Mouse (Mus musculus) gastrocnemius, postnatal 10 days (tissue): ENCODE measurements around the gene Naa11. TPM values are rescaled to one million over a fixed set of nuclear protein-coding genes. Genes with fewer than 3 reads are reported as not detected.

Experiments
- DNase-seq: peaks from one replicate; pipeline ENCODE4 v3.0.0; 2021; ENCODE audit warnings: mixed read lengths
- long read RNA-seq, 2 experiments: library from polyadenylated mRNA; stranded (forward); transcript quantifications; one replicate each; pipeline ENCODE4 v2.0.0; 2021
- total RNA-seq, 2 experiments: library from RNA; stranded (reverse); gene quantifications; 2 replicates each; pipeline ENCODE4 v1.2.3; 2021

Naa11 gene
- total RNA-seq: not detected
- long read RNA-seq, experiment 1: 0 reads
- long read RNA-seq, experiment 2: 0 reads

DNA sequence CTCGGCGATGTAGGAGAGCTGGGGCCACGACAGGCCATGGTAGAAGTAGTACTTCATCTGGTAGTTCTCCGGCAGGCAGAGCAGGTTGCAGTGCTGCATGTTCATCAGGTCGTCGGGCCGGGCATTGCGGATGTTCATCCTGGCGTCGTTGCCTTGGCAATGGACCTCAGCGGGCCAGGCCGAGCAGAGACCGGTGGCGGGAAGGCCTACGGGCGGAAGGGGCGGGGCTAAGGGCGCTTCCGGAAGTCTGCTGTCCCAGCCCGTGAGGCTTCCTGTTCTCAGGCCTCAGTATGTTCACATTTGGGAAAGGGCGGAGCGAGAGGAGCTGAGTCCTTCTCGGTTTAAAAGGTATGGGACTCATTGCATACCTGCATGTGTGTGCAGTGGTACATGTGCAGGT, at the start of gene Naa11:
Gene Naa11, minus strand, starts transcription at position 220 of the 400 bp plus-strand sequence.
- DNase-seq: no peak

DNA sequence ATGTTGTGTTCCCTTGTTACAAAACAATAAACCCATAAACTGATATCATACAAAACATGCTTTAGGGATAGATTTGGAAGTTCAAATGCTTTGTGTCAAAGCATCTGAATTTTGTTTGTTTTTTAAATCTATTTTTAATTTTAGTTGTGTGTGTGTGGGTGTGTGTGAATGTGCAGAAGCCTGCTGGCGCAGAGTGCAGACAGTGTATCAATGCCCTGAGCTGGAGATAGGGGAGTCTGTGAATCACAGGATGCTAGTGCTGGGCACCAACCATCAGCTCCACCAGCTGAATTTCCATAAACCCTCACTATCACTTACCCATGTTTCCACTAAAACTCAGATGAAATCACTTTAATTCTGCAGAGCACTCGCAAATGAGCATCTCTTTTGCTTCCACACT, 40.3 kb upstream of the Naa11 start:
- no peak for DNase-seq

DNA sequence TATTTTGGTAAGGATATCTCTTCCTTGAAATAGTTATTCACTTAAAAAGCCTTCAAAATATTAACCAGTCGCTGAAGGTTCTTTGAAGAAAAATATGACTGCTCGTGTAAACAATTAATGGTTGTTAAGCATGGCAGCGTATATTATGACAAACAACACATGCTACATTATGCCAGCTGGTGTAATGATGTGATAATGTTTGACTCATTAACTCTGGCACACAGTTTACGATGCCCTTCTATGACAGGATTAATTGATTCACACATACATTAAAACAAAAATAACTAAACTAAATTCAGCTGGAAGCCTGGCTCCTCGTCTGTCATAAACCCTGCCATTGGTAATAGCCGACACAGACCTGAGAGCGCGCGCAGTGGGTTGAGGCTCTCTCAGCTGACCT, 37.8 kb upstream of the Naa11 start:
- no peak for DNase-seq

DNA sequence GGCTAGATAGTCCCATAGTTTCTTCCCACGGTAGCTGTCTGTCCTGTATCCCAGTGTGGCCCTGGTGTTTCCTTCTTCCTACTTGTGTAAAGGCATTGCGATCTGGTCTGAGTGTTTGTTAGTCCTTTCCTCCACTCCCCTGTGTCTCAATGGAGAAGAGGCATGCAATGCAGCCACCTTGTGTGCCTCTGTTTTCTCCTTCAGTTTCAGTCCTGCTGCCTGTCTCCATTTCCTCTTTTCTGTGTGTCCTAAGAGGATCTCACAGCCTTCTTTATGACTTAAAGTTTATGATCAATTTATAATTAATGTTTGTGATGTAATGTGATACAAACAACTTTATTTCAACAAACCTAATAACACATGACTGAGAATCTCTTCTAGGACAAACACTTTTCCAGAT, 29.5 kb upstream of the Naa11 start:
- no peak for DNase-seq

DNA sequence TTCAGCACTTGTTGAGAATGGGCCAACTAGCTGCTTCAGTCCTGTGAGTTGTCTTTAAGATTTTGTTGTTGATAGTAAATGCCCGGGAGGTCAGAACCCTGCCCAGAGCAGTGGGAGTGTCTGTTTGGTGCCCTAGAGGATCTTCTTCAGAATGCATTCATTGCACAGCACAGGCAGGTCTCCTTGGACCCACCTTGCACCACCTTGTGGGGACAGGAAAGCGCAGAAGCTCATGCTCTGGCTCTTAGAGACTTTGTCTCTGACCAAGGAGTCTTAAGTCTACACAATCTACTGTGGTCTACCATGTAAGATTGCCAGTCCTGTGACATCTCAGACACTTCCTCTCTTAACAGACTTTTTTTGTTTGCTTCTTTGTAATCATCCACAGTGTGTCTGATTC, 25.0 kb upstream of the Naa11 start:
- DNase-seq: no peak

DNA sequence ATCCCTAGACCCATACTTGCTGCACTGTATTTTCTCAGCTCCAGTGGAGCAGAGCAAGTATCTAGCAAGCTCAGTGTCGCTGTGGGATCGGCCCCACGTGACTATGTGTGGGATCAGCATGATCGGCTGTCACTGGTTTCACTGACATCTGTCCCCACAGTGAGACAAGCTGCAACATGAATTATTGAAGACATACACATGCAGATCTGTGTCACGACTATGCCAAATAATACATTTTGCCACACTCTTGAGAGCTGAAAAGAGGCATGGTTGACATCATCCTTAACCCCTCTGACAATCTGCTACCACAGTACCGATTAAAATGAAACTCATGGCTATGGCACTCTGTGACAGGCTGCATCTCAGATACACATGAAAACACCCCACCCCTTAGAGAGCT, 23.7 kb upstream of the Naa11 start:
- no peak for DNase-seq

DNA sequence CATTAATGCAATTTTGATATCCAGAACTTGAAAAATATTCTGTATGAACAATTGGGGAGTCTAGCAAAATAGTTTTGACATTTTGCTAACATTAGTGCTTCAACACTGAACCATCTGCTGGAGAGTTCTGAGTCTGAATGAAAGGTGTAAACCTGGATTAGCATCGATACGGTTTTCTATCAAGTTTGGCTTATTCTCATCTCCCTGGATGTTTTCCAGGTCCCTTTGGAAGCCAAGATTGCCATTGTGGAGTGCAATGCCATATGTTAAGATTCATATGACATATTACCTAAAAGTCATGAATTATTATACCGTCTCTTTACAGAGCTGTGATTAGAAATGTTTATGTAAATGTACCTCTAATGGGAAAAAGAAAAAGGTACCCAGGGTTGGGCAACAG, 21.5 kb upstream of the Naa11 start:
- DNase-seq: no peak

DNA sequence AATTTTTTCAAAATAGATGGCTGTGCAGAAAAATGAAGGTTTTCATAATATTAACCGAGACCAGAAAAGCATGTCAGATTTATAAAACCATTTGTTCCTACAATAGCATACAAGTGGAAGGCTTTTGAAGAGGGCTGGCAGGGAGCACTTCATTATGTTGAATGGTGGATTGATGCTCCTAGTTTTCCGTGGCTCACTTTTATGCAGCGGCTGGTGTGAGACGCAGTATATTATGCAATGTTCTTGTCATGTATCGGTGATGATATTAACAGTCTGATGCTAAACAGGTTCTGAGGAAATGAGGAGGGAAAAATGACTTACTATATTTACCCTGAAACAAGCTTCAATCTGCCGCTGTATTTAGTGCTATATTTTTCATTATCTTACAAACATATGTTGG, 18.0 kb upstream of the Naa11 start:
- DNase-seq: no peak

DNA sequence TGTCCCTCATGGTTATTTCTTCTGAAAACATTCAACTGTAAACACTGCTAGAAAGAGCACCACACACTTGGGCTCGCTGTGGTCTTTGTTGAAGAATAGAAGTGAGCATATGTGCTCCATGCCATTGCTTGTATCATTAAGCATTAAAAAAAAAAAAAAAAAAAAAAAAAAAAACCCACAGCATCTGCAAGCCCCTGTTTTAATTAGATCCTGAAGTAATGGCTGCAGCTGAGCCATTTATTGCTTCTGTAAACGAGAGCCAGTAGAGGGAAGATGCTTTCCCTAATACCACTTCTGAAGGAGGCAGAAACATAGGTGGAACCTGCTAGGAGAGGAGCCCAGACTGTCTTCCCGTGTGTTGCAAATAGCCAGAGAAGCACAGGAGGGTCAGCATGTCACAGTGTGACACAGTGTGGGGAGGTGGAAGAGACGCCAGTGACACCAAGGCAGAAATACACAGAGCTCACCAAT, 17.1 kb upstream of the Naa11 start:
- DNase-seq: no peak

DNA sequence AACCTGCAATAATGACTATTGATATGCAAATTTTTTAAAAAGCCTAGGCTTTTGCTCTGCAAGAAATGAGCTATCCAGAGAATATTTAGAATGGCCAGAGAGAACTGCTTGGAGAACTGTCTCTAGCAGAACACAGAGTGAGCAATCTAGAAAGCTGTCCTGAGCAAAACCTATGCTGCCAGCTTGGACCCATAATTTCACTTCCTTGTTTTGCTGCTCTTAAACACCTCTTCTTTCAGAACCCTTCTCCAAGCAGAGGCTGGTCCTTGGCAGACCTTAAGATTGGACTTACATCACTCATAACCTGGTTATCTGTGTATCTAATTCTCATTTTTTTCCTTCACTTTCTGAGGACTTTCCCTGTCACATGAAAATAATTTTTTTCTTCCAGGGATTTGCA, 8.9 kb upstream of the Naa11 start:
- no peak for DNase-seq

DNA sequence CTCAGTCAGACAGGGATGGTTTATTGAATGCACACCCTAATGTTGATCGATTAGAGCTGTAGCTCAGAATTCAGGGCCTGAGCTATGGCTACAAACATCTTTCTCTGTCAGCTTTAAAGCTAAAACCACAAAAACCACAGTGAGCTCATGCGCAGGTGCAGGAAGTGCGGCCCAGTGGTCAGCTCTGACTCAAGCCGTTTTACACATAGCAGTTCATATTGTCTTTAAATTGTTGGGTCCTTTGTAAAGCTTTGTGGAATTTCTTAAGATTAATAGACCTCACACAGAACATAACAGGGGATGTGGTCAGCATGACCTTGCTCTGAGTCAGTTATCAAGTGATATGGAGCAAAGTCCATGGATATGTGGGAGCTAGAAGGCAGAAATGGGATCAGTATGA, 5.4 kb upstream of the Naa11 start:
- DNase-seq: no peak

DNA sequence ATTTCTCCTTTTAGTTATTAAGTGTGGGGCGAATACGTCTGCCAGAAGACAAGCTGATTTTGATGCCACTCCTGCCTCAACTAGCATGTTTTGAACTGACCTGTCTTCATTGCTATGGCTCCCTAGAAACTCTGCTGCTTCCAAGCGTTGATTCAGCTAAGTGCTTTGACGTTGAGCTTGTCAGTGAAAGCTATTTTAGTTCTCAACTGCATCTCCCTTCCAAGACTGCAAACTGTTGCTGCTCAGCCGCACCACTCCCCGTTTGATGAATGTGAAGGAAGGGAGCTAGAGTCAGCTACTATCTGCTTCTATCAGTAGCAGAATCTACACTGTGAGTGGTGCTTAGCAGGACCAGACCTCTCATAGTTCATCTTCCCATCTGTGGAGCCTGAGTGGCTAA, 4.6 kb downstream of the Naa11 start:
- no peak for DNase-seq

DNA sequence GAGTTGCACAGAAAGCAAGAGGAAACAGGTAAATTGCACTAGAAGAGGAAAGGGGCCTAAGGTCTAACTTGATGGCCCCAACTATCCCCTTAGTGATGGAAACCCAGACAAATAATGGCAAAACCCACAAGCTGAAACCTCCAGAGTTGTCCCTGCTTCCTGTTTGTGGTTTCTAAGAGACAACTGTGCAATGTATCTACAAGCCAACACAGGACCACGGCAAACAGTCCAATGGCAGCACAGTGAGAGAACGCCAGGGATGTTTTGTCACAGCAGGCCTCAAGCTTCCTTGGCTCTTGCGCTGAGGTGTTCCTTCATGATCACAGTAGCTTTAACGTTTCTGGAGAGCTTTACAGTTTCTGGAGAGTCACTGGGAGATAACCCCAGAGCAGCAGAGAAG, 7.8 kb downstream of the Naa11 start:
- DNase-seq: no peak

DNA sequence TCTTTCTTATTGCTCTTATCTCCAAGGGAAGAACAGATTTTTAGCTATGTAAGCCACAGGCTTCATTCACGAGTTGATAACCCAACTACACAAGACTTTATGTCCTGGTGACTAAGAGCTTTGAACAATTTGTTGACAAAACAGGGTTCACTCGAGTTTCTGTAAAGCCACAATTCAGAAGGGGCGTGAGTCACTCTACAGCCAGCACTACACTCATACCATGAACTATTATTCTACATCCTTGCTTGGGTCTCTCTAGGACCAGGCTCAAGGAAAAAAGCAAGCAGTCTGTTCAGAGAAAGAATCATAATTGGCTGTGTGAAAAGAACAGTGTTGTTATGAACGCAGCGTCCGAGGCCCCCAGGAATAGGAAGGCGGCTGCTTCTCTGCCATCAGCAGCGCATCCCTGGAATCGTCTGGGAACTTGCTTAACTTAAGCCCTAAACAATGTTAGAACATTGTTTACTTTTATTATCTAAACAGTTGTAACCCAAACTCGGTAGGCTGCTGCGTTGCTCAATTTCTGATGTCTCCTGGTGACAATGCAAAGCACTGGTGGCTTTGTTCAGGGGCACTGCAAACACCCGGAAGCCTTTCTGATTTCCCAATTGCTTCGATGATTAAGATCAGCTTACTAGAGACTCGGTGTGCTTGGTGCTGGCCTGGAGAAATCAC, 9.5 kb downstream of the Naa11 start:
- DNase-seq: no peak

DNA sequence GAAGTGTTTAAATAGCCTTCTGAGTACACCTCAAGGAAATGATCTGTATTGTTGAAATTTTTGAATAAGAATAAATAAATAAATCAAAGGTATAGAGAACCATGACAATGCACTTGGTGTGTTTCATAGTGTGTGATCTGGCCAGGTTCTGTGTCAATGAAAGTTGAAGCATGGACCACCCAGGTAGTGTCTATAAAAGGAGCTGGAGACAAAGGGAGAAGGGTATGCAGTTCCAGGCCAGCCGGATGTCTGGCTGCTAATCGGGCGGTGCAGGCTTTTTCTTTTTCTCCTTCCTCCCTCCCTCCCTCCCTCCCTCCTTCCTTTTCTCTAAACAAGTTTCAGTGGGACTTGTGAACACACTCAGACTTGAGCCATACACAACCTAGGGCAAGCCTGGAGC, 12.2 kb downstream of the Naa11 start:
- DNase-seq: no peak

DNA sequence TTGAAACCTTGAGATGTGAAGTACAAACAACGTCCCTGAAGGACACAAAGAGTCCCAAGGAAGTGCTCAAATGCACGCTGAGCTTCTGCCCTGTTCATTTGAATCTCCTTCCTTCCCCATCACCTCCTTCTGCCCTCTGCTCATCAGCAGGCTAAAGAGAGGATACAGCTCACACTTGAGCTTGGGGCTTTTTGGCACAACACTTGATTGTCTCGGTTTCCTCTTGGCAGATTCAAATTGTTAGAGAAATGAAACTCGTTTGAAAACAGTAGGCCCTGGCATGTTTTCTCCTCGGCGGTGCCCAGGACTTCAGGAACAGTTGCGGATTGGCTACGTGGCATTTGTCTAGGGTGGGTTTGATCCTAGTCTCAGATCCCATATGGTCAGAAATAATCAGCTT, 27.4 kb downstream of the Naa11 start:
- DNase-seq: no peak

DNA sequence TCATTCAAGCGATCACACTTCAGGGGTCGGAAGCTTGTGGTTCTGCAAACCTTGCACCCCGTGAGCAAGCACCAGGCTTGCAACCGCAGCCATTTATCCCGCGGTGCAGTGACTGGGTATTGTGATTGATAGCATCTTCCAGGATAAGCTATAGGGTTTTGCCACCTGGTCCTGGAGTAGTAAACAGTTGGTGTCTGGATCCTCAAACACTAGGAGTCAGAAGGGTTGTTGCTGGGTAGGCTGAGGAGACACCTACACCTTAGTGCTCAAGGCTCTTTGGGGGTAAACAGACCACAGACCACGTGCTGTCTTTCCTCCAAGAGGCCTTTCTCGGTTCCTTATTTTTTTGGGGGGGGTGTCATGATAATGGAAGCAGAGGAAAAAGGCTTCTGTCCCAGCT, 27.9 kb downstream of the Naa11 start:
- DNase-seq: no peak

DNA sequence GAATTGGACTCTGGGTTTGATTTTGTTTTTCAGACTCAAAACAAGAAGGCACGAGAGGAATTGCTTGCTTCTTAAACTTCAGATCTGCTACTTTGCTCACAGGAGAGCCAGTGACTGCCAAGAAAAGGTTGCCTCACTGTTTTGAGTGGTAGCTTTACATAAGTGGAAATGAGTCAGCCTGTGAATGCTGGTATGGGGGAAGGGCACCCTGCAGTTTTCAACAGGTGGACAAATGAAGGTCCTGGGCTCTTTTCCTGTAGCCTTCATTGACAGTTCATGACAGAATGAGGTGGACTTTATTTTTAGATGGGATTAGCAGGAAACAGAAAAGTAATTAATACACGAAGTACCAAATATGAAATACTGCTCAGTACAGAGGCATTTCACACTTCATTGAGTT, 29.6 kb downstream of the Naa11 start:
- DNase-seq: no peak

DNA sequence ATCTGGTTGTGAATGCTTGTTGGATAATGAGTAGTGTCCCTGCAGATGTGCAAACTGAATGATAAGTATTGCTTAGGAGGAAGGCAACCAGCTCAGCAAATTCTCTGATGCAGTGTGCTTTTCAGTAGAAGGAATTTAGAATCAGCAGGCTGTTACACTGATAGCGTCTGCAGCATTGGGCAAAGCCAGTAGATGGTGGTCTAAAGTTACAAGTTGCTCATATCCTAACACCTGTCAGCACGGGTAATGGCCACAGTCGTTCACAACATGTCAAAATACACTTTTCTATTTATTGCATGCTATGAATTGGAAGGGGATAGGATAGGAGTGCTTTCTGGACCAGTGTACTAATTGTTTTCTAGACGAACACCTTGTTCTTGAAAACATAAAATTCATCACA, 33.1 kb downstream of the Naa11 start:
- DNase-seq: no peak

DNA sequence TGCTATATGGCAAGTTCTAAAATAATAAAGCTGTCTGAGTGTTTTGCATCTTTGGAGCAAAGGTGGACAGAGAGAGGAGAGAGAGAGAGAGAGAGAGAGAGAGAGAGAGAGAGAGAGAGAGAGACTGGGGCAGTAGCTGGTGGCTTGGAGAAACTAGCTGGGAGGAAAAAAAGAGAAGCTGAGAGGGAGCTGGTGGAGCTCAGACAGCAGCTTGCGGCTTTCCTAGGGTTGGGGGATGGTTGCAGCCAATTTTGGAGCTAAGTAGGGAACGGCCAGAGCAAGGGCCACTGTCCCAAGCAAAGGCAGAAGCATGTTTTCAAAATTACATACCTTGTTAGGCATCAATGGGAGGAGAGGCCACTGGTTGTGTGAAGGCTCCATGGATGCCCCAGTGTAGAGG, 36.0 kb downstream of the Naa11 start:
- DNase-seq: no peak

DNA sequence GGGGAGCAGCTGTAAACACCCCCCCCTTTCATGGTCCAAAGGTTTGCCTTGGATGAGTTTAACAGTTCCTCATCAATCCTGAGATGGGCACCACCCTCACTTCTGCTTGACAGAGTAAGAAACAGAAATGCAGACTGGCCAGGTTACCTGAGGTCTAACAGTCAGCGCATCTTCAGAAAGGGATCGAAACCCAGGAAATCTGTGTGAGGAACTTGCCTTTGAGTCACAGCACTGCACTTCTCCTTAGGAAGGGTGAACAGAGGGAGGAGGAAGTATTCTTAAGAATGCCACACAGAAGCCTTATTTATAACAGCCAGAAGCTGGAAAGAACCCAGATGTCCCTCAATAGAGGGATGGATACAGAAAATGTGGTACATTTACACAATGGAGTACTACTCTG, 37.0 kb downstream of the Naa11 start:
- DNase-seq: no peak

DNA sequence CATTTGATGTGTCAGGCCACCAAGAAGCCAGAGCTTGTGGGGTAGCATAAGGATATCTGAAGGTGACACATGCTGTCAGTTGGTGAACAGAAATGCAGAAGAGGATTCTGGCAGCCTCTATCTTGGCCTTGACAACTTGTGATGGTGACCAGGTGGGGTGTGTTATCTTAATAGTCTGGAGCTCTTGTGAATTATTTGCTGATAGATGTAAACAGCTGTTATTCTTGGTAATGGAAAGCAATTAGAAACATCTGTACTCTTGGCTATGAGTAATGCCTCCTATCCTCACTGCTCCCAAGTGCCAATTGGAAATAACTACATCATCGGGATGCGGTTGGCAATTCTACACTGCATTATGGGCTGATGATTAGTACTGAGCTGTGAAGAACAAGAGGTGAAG, 43.4 kb downstream of the Naa11 start:
- no peak for DNase-seq

DNA sequence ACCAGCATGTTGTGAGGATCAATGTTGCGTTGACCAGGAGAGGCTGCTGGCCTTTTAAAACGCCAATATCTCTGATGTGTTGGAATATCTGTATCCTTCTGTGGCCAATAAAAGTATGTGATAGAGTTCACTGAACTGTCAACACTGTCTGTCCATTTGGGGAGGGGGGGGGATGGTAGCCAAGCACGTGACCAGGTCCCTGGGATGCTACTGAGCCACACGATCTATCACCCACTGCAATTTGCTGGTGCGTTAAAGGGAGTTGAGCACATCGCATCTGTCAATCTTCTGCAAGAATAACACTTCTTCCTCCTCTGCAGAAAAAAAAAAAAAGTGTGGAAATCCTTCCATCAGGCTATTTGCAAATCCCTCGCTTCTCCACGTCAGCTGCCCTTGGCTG, 43.9 kb downstream of the Naa11 start:
- no peak for DNase-seq

DNA sequence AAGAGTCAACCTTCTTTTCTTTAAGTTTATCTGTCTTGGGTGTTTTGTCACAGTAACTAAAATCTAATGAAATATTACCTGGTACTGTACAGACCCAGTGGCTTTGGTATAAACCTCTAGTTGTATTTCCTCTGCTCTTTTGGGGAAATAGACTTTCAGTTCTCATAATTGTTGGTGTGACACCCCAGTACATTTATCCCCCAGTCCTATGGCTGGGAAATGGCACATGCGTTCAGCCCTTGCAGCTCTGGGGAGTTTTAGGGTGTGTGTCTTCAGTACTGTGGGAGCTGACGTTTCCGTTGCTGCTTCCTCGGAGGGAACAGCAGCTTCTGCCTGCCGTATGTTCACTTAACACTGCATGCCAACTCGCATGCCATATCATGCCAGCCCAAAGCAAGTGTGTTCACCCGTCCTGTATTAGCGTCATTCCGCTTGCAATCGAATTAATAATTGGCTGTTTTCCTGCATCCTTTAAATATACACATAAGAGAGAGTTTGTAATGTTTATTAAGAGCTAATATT, 46.4 kb downstream of the Naa11 start:
- DNase-seq: no peak

DNA sequence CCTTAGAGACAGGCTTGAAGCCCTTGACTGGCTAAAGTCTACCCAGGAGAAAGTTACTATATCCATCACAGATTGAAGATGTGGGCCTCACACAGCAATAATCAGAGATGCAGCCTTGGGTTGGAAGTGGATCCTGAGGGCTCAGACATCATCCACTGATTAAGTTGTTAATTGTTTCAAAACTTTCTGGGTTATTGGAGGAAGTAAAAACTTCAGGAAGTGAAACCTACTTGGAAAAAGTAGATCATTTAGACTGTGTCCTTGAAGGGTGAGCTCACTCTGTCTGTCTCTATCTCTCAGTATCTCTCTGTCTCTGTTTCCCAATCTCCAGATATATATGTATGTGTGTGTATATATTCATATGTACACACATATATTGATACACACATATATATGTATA, 47.0 kb downstream of the Naa11 start:
- no peak for DNase-seq
